In genomic region chr3:98733724-98734123, GRCm38 (mm10) we compare ENCODE assay signal across 39 mouse cellular contexts. TPM values are rescaled to one million over a fixed set of nuclear protein-coding genes. Genes with fewer than 3 reads are reported as not detected.
"Had no signal": no experiment of that assay in that cellular context is flagged by ENCODE, and none has a peak within 500 bp of the region (broad histone marks: within the 10 kb centered on the region; RNA-seq: fewer than 3 reads in every experiment).

No protein-coding gene starts in this region.

- H3K4me2 ChIP-seq: embryonic facial prominence, embryonic 12.5 days; embryonic facial prominence, embryonic 13.5 days; embryonic facial prominence, embryonic 15.5 days; forebrain, embryonic 12.5 days; forebrain, embryonic 13.5 days; forebrain, embryonic 15.5 days had no signal

- DNase-seq: cerebellum, adult 18-20 months; cerebellum, adult 2 months; cerebellum, adult 8-10 months; cerebellum, adult 9-10 months; cerebellum, adult 9-11 months; cerebellum, postnatal 10 days; cerebellum, postnatal 14 days; cerebellum, postnatal 25 days; cerebellum, postnatal 36 days; embryo, embryonic 11 days; forebrain, postnatal 0 days; gastrocnemius, adult 2 months; gastrocnemius, postnatal 10 days; gastrocnemius, postnatal 14 days; gastrocnemius, postnatal 25 days; gastrocnemius, postnatal 36 days; heart, adult 11 months had no signal

- H3K4me3 ChIP-seq: embryonic facial prominence, embryonic 10.5 days; embryonic facial prominence, embryonic 12.5 days; embryonic facial prominence, embryonic 13.5 days; embryonic facial prominence, embryonic 15.5 days; erythroblast, embryonic 14.5 days; forebrain, embryonic 10.5 days; forebrain, embryonic 12.5 days; forebrain, embryonic 13.5 days; forebrain, embryonic 15.5 days; gastrocnemius, adult 2 months had no signal

- H3K9me3 ChIP-seq: embryonic facial prominence, embryonic 10.5 days; embryonic facial prominence, embryonic 12.5 days; embryonic facial prominence, embryonic 13.5 days; embryonic facial prominence, embryonic 15.5 days; forebrain, embryonic 10.5 days; forebrain, embryonic 12.5 days; forebrain, embryonic 13.5 days; forebrain, embryonic 15.5 days had no signal

- ATAC-seq: forebrain, embryonic 13.5 days; forebrain, embryonic 14.5 days; forebrain, embryonic 15.5 days; forebrain, embryonic 16.5 days; forebrain, postnatal 0 days had no signal

- H3K27me3 ChIP-seq: embryonic facial prominence, embryonic 12.5 days; embryonic facial prominence, embryonic 13.5 days; embryonic facial prominence, embryonic 15.5 days; forebrain, embryonic 12.5 days; forebrain, embryonic 13.5 days; forebrain, embryonic 15.5 days had no signal

- H3K36me3 ChIP-seq: embryonic facial prominence, embryonic 10.5 days; embryonic facial prominence, embryonic 12.5 days; embryonic facial prominence, embryonic 13.5 days; embryonic facial prominence, embryonic 15.5 days; forebrain, embryonic 10.5 days; forebrain, embryonic 12.5 days; forebrain, embryonic 15.5 days had no signal

- H3K27ac ChIP-seq: embryonic facial prominence, embryonic 10.5 days; embryonic facial prominence, embryonic 12.5 days; embryonic facial prominence, embryonic 13.5 days; embryonic facial prominence, embryonic 15.5 days; forebrain, embryonic 10.5 days; forebrain, embryonic 12.5 days; forebrain, embryonic 13.5 days; forebrain, embryonic 15.5 days; gastrocnemius, adult 2 months had no signal

- H3K4me1 ChIP-seq: embryonic facial prominence, embryonic 10.5 days; embryonic facial prominence, embryonic 12.5 days; embryonic facial prominence, embryonic 13.5 days; embryonic facial prominence, embryonic 15.5 days; forebrain, embryonic 10.5 days; forebrain, embryonic 12.5 days; forebrain, embryonic 13.5 days; forebrain, embryonic 15.5 days had no signal

- H3K9ac ChIP-seq: embryonic facial prominence, embryonic 12.5 days; embryonic facial prominence, embryonic 13.5 days; embryonic facial prominence, embryonic 15.5 days; forebrain, embryonic 12.5 days; forebrain, embryonic 13.5 days; forebrain, embryonic 15.5 days; forebrain, postnatal 0 days had no signal

RNA-seq across cellular contexts. Expression of gene Hsd3b2, which starts 9.4 kb away (rescaled TPM):
- total RNA-seq: common myeloid progenitor, adult 5-6 weeks; forebrain, postnatal 0 days; gastrocnemius, adult 18-20 months; gastrocnemius, adult 2 months; gastrocnemius, adult 8-10 months; gastrocnemius, postnatal 10 days; gastrocnemius, postnatal 14 days; gastrocnemius, postnatal 25 days; gastrocnemius, postnatal 36 days; gastrocnemius, postnatal 4 days; granulocyte monocyte progenitor cell, adult 5-6 weeks had no signal
- polyA plus RNA-seq: embryonic facial prominence, embryonic 10.5 days; embryonic facial prominence, embryonic 11.5 days; embryonic facial prominence, embryonic 12.5 days; embryonic facial prominence, embryonic 14.5 days; embryonic facial prominence, embryonic 15.5 days; erythroblast, embryonic 14.5 days; forebrain, embryonic 10.5 days; forebrain, embryonic 11.5 days; forebrain, embryonic 12.5 days; forebrain, embryonic 15.5 days; forebrain, embryonic 16.5 days; gonadal fat pad, adult 2 months had no signal

RNA-seq across cellular contexts. Expression of gene Hsd3b3, which starts 29.2 kb away (rescaled TPM):
- total RNA-seq: common myeloid progenitor, adult 5-6 weeks; forebrain, postnatal 0 days; gastrocnemius, adult 18-20 months; gastrocnemius, adult 2 months; gastrocnemius, adult 8-10 months; gastrocnemius, postnatal 10 days; gastrocnemius, postnatal 14 days; gastrocnemius, postnatal 25 days; gastrocnemius, postnatal 36 days; granulocyte monocyte progenitor cell, adult 5-6 weeks had no signal
- polyA plus RNA-seq: cerebellum, adult 2 months; cortical plate, adult 2 months; embryonic facial prominence, embryonic 11.5 days; embryonic facial prominence, embryonic 13.5 days; embryonic facial prominence, embryonic 14.5 days; embryonic facial prominence, embryonic 15.5 days; erythroblast, embryonic 14.5 days; forebrain, embryonic 10.5 days; forebrain, embryonic 11.5 days; frontal cortex, adult 2 months; gonadal fat pad, adult 2 months had no signal
